ENCODE assay signal across 31 mouse cellular contexts in the genomic region with DNA sequence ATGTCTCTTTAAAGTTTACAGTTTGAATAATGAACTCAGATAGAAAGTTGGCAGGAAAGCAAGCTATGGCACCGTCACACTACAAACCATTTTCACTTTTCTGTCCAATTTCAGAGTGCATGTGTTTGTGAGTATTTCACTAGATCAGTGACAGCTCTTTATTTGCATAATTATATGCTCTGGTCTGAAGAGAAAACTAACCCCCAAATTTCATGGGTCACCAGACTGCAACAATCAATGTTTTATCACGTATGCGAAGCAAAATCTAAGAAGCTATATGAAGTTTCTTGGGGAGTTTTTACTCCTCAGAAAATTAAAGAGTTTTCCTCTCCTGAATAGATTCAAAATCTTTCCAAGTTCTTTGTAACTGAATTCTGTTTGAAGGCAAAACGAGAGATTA. TPM values are rescaled to one million over a fixed set of nuclear protein-coding genes. Genes with fewer than 3 reads are reported as not detected.
DNase-seq lines count a peak whose midpoint lies in the region; ATAC-seq and TF ChIP-seq lines count a peak whose summit lies in the region.
"Had no signal": no experiment of that assay in that cellular context is flagged by ENCODE, and none has a peak within 500 bp of the region (broad histone marks: within the 10 kb centered on the region; RNA-seq: fewer than 3 reads in every experiment).

No protein-coding gene starts in this region.

- no peak for TF ChIP-seq CTCF in hindbrain, postnatal 0 days (IDR thresholded peaks at IDR 0.05; ENCODE audit: low read depth)

- no peak overlapping the region for H3K4me2 ChIP-seq in hindbrain, embryonic 12.5 days (replicated peaks)
- H3K4me2 ChIP-seq in hindbrain, postnatal 0 days (ENCODE audit: low read depth, low read length), result no peak overlapping the region
- no peak overlapping the region for H3K4me2 ChIP-seq in forebrain, embryonic 15.5 days (replicated peaks)
- no peak overlapping the region for H3K4me2 ChIP-seq in liver, embryonic 11.5 days
- H3K4me2 ChIP-seq: heart, embryonic 12.5 days; hindbrain, embryonic 15.5 days; neural tube, embryonic 13.5 days had no signal

- peak overlapping the region; percentile 3; the same call in 1 of the 2 replicates for H3K27ac ChIP-seq in hindbrain, embryonic 12.5 days
- no peak overlapping the region for H3K27ac ChIP-seq in hindbrain, postnatal 0 days
- H3K27ac ChIP-seq in forebrain, embryonic 15.5 days (replicated peaks), result peak overlapping the region; percentile 71
- no peak overlapping the region for H3K27ac ChIP-seq in liver, embryonic 11.5 days (ENCODE audit: low read depth, low read length)
- H3K27ac ChIP-seq: embryonic facial prominence, embryonic 10.5 days; hindbrain, embryonic 15.5 days; limb, embryonic 10.5 days; neural tube, embryonic 13.5 days had no signal

- DNase-seq in hindbrain, postnatal 0 days (ENCODE audit: low spot score), result no peak
- peak; percentile 27 for DNase-seq in adipocyte (ENCODE audit: low spot score)
- peak; percentile 68 for DNase-seq in embryo, embryonic 10.5 days (ENCODE audit: low spot score)
- DNase-seq in layer of hippocampus, adult 8-10 months (ENCODE audit: low spot score in 2 of 2), result no peak
- DNase-seq in liver, embryonic 11.5 days (ENCODE audit: low spot score), result no peak
- DNase-seq: adrenal gland, adult 2 months; B cell, adult 2 months; cerebellum, adult 11-12 months; cerebellum, postnatal 25 days; gastrocnemius, postnatal 25 days; heart, adult 18-20 months; heart, postnatal 10 days; kidney, adult 9 months; kidney, postnatal 14 days; liver; lung, postnatal 4 days; right cerebral cortex, adult 18-20 months; thymus, adult 2 months had no signal

- WGBS in hindbrain, embryonic 12.5 days, result 20% methylated on average over 4 of the region's 4 CpGs
- WGBS in hindbrain, postnatal 0 days, result 41% methylated on average over 4 of the region's 4 CpGs
- 9% methylated on average over 4 of the region's 4 CpGs for WGBS in forebrain, embryonic 15.5 days
- WGBS in liver, embryonic 11.5 days, result 59% methylated on average over 4 of the region's 4 CpGs

- H3K9ac ChIP-seq in hindbrain, embryonic 12.5 days, result no peak overlapping the region
- no peak overlapping the region for H3K9ac ChIP-seq in hindbrain, postnatal 0 days (replicated peaks; ENCODE audit: low read length)
- H3K9ac ChIP-seq in forebrain, embryonic 15.5 days (replicated peaks), result no peak overlapping the region
- no peak overlapping the region for H3K9ac ChIP-seq in liver, embryonic 11.5 days (ENCODE audit: low read depth, low read length)
- H3K9ac ChIP-seq: heart, embryonic 12.5 days; hindbrain, embryonic 15.5 days; neural tube, embryonic 13.5 days had no signal

- ATAC-seq in hindbrain, embryonic 12.5 days (ENCODE audit: low FRiP score), result no peak
- no peak for ATAC-seq in hindbrain, postnatal 0 days
- peak; percentile 36; the same call in 1 of the 2 replicates for ATAC-seq in forebrain, embryonic 15.5 days (replicated peaks)
- ATAC-seq in liver, embryonic 11.5 days (replicated peaks; ENCODE audit: low FRiP score), result no peak
- ATAC-seq: intestine, embryonic 16.5 days; Patski had no signal

- H3K27me3 ChIP-seq in hindbrain, embryonic 12.5 days, result peaks cover 26% of the 10 kb centered on the region
- peaks cover 5% of the 10 kb centered on the region; the same call in 1 of the 2 replicates for H3K27me3 ChIP-seq in hindbrain, postnatal 0 days (ENCODE audit: insufficient read depth, low read length)
- H3K27me3 ChIP-seq in forebrain, embryonic 15.5 days, result peaks cover 46% of the 10 kb centered on the region
- H3K27me3 ChIP-seq in liver, embryonic 11.5 days (replicated peaks; ENCODE audit: control insufficient read depth, insufficient read depth, low read length), result peaks cover 80% of the 10 kb centered on the region
- H3K27me3 ChIP-seq: CH12.LX had no signal

- peaks cover 14% of the 10 kb centered on the region for H3K4me1 ChIP-seq in hindbrain, embryonic 12.5 days
- no peaks in the 10 kb centered on the region for H3K4me1 ChIP-seq in hindbrain, postnatal 0 days (ENCODE audit: insufficient read depth, low read length)
- peaks cover 19% of the 10 kb centered on the region for H3K4me1 ChIP-seq in forebrain, embryonic 15.5 days
- H3K4me1 ChIP-seq in liver, embryonic 11.5 days (replicated peaks; ENCODE audit: control insufficient read depth, insufficient read depth, low read length), result no peaks in the 10 kb centered on the region
- H3K4me1 ChIP-seq: heart, embryonic 12.5 days had no signal

- no peaks in the 10 kb centered on the region for H3K36me3 ChIP-seq in hindbrain, embryonic 12.5 days
- no peaks in the 10 kb centered on the region for H3K36me3 ChIP-seq in hindbrain, postnatal 0 days (ENCODE audit: insufficient read depth, low read length)
- H3K36me3 ChIP-seq in forebrain, embryonic 15.5 days, result no peaks in the 10 kb centered on the region
- no peaks in the 10 kb centered on the region for H3K36me3 ChIP-seq in liver, embryonic 11.5 days (ENCODE audit: control insufficient read depth, insufficient read depth, low read length)
- H3K36me3 ChIP-seq: embryonic facial prominence, embryonic 10.5 days; G1E; heart, embryonic 12.5 days; hindbrain, embryonic 15.5 days; limb, embryonic 10.5 days; neural tube, embryonic 13.5 days had no signal

- no peaks in the 10 kb centered on the region for H3K9me3 ChIP-seq in hindbrain, embryonic 12.5 days (replicated peaks)
- no peaks in the 10 kb centered on the region for H3K9me3 ChIP-seq in hindbrain, postnatal 0 days (ENCODE audit: low read length)
- H3K9me3 ChIP-seq in forebrain, embryonic 15.5 days, result no peaks in the 10 kb centered on the region
- no peaks in the 10 kb centered on the region for H3K9me3 ChIP-seq in liver, embryonic 11.5 days (ENCODE audit: control insufficient read depth, low read length)
- H3K9me3 ChIP-seq: embryonic facial prominence, embryonic 10.5 days; G1E; heart, embryonic 12.5 days; hindbrain, embryonic 15.5 days; limb, embryonic 10.5 days; neural tube, embryonic 13.5 days had no signal

- H3K4me3 ChIP-seq in hindbrain, embryonic 12.5 days, result no peak overlapping the region
- H3K4me3 ChIP-seq in hindbrain, postnatal 0 days (ENCODE audit: low read length), result no peak overlapping the region
- no peak overlapping the region for H3K4me3 ChIP-seq in forebrain, embryonic 15.5 days
- H3K4me3 ChIP-seq in liver, embryonic 11.5 days (ENCODE audit: low read depth, low read length), result no peak overlapping the region
- H3K4me3 ChIP-seq: embryonic facial prominence, embryonic 10.5 days; heart, embryonic 12.5 days; hindbrain, embryonic 15.5 days; limb, embryonic 10.5 days; myocyte; neural tube, embryonic 13.5 days had no signal

RNA-seq across cellular contexts. Expression of a gene that starts 31.4 kb away (rescaled TPM):
- polyA plus RNA-seq in hindbrain, embryonic 12.5 days (2016; fragmentation: Nextera tagmentation; extraction: Ambion mirVana), result 64.7 and 88.3 TPM in 2 replicates
- total RNA-seq in hindbrain, postnatal 0 days (2014; rRNA removed), result 220 and 254 TPM in 2 replicates
- polyA plus RNA-seq in hindbrain, postnatal 0 days (2015; fragmentation: Nextera tagmentation; extraction: Ambion mirVana), result 49.8 and 51.2 TPM in 2 replicates
- 77.7 and 88.5 TPM in 2 replicates for polyA plus RNA-seq in forebrain, embryonic 15.5 days (2015; fragmentation: Nextera tagmentation; extraction: Ambion mirVana)
- 10 to 100 TPM; 75.7 to 85.1 (median 81.4) TPM for total RNA-seq in layer of hippocampus, adult 8-10 months (2022)
- 6.1 and 6.5 TPM in 2 replicates for polyA plus RNA-seq in liver, embryonic 11.5 days (2014; fragmentation: Nextera tagmentation; extraction: Ambion mirVana)
- total RNA-seq: CH12.LX; megakaryocyte-erythroid progenitor cell, adult 5-6 weeks had no signal

Comparison
In these comparisons a context has a peak if more than half of its experiments do, and no peak if none do; other contexts are left out.
1. H3K27ac ChIP-seq: peak in hindbrain, embryonic 12.5 days (single experiment) and forebrain, embryonic 15.5 days (single experiment); none in hindbrain, postnatal 0 days (single experiment) and liver, embryonic 11.5 days (single experiment).
2. DNase-seq: peak in adipocyte (single experiment) and embryo, embryonic 10.5 days (single experiment); none in hindbrain, postnatal 0 days (single experiment), layer of hippocampus, adult 8-10 months (0 of 2) and liver, embryonic 11.5 days (single experiment).